Comparison of ENCODE assay signal across 18 mouse cellular contexts in genomic region chr7:83994348-83994747, GRCm38 (mm10).
"Had no signal": no experiment of that assay in that cellular context is flagged by ENCODE, and none has a peak within 500 bp of the region (broad histone marks: within the 10 kb centered on the region; RNA-seq: fewer than 3 reads in every experiment).

No protein-coding gene starts in this region.

- H3K4me3 ChIP-seq: midbrain, embryonic 10.5 days; midbrain, embryonic 12.5 days; myocyte; neural tube, embryonic 13.5 days; neural tube, embryonic 15.5 days had no signal

- H3K27me3 ChIP-seq: midbrain, embryonic 12.5 days; neural tube, embryonic 13.5 days; neural tube, embryonic 15.5 days had no signal

- H3K36me3 ChIP-seq: midbrain, embryonic 10.5 days; midbrain, embryonic 12.5 days; neural tube, embryonic 13.5 days; neural tube, embryonic 15.5 days had no signal

- H3K4me1 ChIP-seq: midbrain, embryonic 10.5 days; midbrain, embryonic 12.5 days; neural tube, embryonic 13.5 days; neural tube, embryonic 15.5 days had no signal

- H3K9me3 ChIP-seq: midbrain, embryonic 10.5 days; midbrain, embryonic 12.5 days; neural tube, embryonic 13.5 days; neural tube, embryonic 15.5 days had no signal

- H3K9ac ChIP-seq: lung, embryonic 14.5 days; midbrain, embryonic 12.5 days; neural tube, embryonic 13.5 days; neural tube, embryonic 15.5 days had no signal

- ATAC-seq: midbrain, embryonic 16.5 days had no signal

- DNase-seq: lung, embryonic 14.5 days; lung, postnatal 10 days; lung, postnatal 4 days; midbrain, embryonic 14.5 days; retina, postnatal 1 day; right cerebral cortex, adult 18-20 months; right cerebral cortex, postnatal 25 days; right cerebral cortex, postnatal 4 days; spleen, adult 18-20 months; thymus, adult 18-20 months; thymus, postnatal 14 days; thymus, postnatal 36 days had no signal

- H3K4me2 ChIP-seq: lung, embryonic 14.5 days; midbrain, embryonic 12.5 days; neural tube, embryonic 13.5 days; neural tube, embryonic 15.5 days had no signal

- H3K27ac ChIP-seq: midbrain, embryonic 10.5 days; midbrain, embryonic 12.5 days; neural tube, embryonic 13.5 days; neural tube, embryonic 15.5 days had no signal
